Mouse (Mus musculus) heart, adult 11 months (tissue): ENCODE results near the gene Samd14.

Experiments
- DNase-seq: peaks from one replicate; pipeline ENCODE4 v3.0.0; 2022

Samd14 gene

DNA sequence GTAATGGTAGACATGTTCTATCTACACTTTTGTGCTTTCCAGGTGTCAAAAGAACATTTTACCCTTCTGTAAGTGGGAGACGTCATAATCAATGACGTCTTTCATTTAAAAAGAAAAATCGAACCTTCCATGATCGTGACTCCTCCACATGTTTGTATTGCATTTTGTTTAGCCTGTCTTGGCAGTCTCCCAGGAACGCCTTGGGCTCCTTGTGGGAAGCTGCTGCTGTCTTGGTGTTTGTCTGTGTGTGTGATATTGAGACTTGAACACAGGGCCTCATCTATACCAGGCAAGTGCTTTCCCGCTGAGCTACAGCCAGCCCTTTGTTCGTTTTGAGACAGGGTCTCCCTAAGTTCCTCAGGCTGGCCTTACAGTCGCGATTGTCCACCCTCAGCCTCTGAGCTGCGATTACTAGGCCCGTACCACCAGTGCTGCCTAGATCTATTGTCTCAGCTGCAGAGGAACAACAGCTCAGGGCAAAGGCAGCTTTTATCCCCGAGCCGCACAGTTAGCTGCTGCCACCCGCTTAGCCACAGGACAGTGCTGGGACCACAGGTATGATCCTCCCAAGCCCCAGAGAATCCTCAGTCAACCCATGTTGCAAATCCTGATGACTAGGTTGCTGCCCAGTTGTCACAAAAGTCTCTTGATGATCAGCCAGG lies 28.6 kb downstream of the Samd14 start:
- DNase-seq: no peak

DNA sequence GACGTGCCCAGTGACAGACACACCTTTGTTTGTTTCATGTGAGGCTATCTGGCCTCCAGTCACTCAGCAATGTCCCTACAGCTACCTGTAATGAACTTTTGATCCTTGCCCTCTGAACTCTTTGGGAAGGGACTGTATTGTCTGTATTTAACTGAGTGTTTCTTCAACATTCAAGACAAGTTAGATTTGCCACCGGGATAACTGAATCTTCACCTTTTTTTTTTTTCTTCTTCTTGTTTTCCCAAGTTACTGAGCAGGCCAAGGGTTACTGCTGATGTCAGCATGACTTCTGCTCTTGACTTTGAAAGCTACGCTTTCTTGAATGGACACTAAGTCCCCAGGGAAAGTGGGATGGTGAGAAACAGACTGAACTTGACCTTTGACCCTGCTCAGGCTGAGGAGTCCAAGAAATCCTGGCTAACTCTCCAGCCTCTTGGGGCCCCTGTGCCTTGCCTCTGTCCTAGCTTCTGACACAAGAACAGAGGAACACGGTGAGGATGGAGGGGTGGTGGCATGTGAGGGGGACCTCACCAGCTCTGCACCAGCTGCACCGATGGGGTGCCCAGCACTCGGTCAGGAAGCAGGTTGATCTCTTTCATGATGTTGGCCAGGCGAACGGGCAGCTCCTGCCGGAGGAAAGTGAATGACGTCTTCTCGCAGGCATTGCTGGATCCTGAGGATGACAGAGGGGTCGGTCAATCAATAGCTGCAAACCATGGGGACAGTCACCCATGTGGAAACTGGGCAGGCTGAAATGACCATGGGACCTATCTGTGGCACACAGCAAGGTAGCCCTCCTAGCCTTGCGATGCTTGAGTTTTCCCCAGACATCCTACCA lies 29.4 kb downstream of the Samd14 start:
- DNase-seq: peak; percentile 94

DNA sequence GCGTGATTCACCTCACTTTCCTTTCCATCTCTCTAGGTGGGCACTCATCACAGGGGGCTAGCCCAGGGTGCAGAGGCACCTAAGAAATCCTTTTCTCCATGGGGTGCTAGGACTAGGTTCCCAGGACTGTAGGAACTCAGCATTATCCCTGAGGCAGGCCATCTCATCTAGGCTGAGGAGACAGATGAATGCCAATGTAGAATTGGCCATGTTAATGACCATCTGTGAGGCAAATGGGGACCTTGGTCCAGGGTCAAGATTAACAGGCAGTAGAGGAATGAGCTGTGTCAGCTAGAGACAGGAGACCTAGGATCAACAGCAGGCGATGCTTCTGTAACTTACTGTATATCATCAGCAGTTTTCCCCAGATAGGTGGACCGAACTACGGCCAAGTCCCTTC lies 30.1 kb downstream of the Samd14 start:
- DNase-seq: no peak

DNA sequence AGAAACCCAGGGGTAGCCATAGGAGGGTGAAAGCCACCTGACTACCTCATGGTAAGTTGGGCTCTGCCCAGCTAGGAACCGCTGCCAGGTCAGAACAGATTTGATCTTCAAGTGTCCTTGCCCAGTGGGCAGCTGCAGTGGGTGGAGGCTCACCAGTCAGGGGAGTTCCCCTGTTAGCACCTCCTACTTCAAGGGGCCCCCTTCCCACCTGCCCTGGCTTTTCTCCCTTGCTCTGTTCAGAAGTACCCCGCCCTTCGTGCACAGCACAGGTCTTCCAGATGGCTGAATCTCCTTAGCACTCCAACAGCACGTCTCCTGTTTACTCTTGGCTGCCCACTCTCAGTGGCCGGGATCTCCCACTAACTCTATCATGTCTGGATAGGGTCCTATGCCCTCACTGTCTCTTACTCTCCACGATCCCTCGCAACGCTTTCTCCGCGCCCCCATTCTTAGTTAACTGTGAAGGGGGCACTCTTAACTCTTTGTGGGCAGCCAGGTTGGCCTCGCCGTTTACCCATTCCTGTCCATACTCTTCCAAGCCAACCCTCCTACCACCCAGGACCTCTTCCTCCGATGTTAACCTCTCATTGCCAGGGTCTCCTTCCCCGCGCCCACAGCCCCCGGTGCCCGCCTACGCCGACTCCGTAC lies 30.9 kb downstream of the Samd14 start:
- DNase-seq: peak; percentile 99

DNA sequence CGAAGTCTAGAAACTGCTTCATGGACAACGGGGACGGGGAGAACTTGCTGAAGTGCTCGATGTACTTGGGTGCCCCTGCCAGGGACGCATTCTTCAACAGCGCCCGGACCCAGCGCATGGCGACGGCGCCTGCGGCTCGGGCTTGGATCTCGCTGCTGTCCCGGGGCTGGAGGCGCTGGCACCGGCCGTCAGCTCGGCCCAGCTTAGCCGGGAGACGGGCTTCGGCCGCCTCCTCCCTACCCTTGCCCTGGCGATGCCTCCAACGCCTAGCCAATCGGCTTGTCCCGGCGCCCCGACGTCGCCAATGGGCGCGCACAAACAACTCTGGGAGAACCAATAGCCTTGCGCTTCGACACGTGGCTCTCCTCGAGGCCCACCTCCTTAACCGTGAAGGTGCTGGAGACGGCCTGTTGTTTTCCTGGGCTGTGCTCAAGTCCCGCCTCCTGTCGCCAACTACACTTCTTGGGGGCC lies 31.5 kb downstream of the Samd14 start, which contains the start of gene Pdk2:
Pdk2 (minus strand) TSS at position 216 of the 471 bp plus-strand sequence.
- peak; percentile 100 for DNase-seq

DNA sequence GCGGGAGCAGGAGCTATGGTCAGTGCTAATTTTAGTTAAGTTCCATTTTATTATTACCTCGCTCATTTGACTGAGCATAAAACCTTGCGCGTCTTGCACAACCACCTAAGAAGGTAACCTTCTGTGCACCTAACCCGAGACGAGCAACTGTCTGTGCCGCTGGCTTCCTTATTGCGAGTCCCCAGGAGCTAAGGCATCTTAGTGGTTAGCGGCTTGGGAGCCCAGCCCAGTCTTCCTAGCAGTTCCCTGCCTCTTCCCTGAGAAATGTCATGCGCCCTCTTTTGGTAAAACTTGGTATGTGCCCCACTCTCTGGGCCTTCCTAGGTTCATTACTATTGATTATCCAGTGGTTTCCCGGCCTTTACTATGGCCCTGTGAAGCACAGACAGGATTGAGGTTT lies 32.4 kb downstream of the Samd14 start:
- peak; percentile 98 for DNase-seq

DNA sequence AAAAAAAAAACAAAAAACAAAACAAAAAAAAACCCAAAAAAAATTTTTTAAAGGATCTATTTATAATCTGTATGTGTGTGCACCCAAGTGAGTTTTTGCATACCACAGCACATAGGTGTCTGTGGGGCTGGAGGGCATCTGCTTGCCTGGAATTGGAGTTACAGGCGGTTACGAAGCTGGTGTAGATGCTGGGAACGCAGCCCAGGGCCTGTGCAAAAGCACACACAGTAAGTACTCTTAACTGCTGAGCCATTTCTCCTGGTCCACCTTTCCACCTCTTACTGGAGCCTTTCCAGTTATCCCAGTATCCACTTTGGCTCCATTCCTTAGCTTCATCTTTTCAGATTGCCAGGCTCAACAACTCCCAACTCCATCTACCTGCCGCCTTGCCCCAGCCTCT lies 33.4 kb downstream of the Samd14 start:
- no peak for DNase-seq

DNA sequence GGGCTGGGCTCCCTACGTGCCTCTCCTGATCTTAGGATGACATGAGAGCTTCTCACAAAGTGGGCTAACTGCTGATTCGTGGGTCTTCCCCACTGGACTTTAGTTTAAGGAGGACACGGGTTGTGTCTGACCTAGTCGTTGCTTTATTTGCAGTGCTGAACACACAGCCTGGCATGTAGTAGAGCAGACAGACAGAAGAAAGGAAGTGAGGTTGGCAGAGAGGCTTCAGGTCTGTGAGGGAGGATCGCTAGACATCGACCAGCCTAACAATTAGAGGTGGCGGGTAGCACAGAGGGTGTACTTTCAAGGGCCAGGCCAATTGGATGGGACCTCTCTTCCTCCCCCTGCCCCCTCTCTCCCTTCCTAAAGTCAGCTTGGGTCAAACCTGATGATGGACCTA lies 33.9 kb downstream of the Samd14 start:
- no peak for DNase-seq

DNA sequence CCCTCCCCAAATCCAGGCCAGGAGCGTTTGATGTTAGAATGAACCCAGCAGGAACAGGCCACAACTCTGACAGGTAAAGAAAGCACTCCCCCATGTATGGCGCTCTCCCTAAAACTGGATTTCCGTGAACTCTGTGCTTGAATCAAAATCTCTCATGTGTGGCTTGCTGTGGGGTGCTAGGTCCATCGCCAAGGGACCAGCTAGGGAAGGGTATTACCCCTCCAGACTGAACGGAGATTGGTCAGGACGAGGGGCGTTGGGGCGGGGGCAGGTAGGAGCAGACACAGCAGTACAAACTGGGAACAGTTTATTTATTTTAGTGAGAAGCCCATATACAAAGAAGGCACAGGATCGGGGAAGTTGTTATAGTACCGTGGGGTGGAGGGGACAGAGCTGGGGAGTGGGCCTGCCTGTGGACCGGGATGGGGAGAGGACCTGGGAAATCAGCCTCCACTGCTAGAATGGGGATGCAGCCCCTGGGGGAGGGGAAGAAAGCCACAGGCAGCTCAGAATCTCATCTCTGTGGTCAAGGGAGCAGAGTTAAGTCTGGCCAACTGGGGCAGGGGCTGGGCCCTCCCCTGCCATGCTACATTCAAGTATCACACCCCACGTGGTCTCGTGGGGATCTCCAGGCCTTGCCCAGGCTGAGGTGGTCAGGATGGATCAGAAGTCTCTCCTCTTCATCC lies 34.6 kb downstream of the Samd14 start:
- DNase-seq: no peak

DNA sequence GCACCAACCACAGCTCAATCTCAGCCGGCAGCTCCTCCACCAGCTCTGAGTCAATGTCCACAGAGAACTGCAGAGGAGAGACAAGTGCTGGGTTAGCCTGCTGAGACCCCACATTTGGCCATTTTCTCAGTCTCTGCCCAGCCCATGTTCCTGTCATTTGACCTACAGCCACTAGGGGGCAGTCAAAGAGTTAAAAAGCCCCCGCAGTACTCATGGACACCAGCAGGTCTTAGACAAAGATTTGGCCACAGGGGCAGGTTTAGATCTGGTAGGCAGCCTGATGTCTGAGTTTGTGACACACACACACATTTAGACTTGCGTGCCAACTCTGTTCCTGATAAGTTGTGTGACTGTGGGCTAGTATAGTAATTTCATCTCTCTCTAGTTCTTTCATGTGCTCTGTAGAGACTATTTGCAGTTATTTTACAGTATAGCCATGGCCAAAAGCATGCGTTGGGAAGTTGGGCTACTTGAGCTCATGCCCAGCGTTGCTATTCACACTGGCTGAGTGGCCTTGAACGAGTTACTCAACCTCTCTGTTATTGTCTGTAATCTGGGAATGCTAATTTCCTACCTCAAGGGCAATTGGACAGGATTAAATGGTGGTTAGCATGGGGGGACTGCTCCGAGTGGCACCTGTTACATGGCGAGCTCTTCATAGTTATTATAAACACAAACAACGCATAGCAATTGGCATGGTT lies 37.5 kb downstream of the Samd14 start:
- peak; percentile 95 for DNase-seq

DNA sequence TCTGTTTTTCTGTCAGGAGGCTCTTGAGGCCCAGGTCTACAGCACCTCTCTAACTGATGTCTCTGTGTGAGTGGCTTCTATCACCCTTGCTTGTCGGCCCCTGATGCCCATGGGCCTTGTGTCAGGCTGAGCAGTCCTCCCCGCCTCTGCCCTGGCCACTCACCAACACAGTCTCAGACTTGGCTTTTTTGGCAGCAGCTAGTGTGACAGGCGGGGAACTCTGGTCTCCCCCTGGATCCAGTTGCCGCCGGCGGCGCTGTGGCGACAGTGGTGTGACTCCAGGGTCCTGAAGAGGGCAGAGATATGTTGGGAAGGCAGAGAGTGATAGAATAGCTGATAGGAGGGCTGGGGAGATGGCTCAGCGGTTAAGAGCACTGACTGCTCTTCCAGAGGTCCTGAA lies 43.4 kb downstream of the Samd14 start:
- DNase-seq: peak; percentile 86

DNA sequence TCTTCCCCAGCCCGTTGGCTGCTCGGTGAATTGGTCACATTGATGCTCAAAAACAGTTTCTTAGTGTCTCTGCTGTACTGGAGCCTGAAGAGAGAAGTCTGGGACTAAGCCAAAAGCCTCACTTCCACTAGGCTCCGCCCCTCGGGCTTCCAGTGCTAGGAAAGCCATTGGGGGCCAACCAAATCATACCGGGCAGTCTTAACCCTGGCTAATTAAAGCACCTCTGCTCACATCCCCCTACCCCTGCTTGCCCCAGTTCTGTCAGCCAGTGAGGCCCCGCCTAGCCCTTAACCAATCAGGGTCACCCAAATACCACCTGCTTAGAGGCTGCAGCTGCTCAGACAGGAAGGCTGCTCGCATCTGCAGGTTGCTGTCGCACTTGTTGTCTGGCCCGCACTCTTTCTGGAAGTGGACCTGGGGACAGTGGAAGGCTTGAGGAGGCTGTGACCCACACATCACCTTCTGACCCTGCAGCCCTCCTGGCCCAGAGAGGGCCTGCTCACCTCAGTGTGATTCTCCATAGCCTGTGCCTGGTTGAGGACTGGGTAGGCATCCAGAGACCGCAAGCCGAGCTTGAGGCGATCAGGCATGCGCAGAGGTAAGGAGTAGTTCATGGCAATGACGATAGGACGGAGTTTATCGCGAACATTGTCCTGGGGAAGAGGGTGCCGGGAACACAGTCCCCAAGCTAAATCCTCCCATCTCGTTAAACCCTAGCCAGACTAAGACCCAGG lies 47.3 kb downstream of the Samd14 start:
- DNase-seq: peak; percentile 74

DNA sequence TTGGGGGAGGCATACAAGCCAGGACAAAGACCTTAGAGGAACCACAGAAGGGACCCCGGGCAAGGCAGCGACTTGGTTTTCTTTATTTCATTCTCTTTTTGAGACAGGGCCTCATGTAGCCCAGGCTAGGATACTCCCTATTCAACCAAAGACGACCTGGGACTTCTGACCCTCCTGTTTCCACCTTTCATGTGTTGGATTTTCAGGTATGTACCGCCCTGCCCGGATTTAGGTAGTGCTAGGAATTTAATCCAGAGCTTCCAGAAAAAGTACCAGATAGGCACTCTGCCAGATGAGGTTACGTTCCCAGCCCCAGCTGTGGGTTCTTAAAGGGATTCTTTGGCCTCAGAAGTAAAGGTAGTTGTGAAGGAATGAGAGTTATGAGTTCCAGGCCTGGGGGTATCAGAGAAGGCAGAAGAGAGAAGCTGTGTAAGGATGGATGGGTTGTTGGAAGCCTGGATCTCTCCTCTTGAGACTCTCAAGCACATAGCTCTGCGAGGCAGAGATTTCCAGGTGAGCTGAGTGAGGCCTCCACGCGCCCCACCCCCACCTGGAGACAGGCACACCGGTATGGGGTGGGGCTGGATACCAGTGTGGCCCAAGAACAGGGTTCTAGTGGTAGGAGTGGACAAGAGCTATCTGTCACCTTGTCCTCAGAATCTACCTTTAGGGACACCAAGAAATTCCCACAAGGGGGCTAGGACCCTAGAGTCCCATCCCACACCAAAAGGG lies 59.7 kb downstream of the Samd14 start:
- DNase-seq: peak; percentile 83

DNA sequence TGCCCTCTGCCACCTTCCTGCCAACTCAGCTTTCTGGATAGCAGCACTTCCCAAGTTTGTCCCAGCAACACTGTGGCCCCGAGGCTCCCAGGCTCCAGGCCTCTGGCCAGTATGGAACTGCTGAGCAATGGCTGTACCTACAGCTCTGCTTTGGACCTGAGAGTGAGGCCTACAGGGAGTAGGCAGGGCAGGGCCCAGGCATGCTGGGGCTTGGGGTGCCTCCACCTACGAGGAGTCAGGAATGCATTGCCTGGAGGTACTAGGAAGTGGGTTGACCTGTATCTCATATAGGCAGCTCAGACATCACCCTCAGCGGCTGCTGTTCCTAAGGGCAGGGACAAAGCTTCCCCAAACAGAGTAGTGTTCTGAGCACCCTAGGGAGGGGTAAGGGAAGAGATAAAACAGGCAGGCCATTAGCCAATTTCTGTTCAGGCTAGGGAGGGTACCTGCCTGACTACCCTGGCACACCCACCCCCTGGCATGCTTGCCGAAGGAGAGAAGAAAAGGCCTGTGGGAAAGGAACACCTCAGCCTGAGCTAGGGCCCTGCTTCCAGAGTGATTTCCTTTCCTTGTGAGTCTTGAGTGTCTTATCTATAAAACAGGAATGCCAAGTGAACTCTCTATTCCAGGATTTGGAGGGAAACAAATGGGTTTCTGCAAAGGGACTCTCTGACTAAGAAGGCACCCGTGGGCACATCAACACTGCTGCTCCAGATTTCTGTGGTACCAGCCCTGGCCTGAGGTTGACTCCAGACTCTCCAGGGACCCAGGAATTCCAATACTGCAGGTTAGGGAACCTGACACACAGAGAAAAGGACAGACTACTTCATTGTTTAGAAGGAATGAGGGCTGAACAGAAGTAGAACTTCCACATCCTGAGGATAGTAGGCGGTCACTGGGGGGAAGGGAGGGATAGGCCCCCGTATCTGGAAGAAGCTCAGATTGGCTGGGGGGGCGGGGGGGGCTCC lies 60.7 kb downstream of the Samd14 start:
- DNase-seq: peak; percentile 92

DNA sequence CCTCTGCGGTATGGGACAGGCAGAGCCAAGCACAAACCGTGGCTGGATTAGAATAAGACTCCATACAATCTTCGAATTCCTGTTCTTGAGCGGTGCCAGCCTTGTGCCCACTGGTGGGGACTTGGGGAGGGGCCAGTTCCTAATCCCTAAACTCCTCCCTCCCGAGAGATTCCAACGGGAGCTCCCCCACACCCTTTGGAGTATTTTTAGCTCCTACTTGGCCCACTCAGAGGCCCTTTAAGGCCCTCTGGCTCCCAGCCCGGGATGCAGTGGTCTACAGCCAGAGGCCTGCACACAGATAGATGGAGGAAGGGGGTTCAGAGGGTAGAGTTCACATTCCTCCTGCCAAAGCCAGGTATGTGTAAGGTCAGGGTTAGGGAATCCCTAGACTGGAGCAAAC lies 61.6 kb downstream of the Samd14 start:
- peak; percentile 95 for DNase-seq

DNA sequence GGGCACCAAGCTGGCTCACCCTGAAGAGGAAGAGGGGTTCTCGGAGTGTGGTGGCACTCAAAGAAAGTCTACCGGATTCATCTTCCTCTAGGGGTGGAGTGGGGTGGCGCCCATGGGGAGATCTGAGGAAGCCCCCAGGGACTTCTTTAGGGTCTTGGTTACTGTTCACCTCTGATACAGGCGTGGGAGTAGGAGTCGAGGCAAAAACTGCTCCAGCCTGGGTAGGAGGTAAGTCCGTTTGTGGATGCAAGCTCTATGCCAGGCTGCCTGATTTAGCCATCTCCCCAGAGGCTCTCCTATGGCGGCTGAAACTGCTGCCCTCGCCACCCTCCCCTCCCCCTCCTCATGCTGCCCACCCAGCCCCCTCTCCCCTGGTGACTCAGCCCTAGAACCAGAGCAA lies 62.5 kb downstream of the Samd14 start:
- DNase-seq: peak; percentile 87

DNA sequence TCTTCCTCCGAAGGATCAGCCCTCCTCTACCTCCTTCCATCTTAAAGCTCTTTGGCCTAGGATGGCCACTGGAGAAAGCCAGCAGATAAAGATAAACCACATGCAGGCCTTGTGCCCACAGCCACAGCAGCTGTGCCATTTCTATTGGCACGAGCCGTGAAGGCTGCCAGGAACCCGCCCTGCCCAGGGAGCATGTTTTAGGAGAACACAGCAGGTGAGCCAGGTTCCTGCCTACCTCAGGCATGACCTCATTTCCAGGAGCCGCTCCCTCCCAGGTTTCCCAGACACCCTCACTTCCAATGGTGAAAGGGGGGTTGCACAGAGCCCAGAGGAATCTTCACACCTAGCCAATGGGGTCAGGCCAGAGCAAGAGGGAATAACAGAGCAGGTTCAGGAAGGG lies 63.1 kb downstream of the Samd14 start:
- peak; percentile 93 for DNase-seq

DNA sequence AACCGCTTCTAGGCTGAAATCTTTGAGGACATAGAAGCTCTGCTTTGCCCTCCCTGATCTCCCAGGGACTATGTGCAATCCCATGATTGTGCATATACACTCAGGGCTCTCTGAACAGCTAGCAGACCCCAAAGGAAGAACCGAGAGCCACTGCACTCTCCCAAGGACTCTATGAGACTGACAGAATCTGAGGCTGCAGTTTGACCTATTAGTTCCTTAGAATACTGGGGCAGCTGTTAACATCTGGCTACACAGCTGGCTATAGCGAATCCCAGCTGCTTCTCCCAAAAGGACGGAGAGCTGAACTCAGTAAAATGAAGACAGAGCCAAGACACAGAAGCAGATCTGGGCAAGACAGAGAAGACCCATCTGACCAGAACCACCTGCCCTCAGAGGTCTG lies 64.2 kb downstream of the Samd14 start:
- peak; percentile 92 for DNase-seq

DNA sequence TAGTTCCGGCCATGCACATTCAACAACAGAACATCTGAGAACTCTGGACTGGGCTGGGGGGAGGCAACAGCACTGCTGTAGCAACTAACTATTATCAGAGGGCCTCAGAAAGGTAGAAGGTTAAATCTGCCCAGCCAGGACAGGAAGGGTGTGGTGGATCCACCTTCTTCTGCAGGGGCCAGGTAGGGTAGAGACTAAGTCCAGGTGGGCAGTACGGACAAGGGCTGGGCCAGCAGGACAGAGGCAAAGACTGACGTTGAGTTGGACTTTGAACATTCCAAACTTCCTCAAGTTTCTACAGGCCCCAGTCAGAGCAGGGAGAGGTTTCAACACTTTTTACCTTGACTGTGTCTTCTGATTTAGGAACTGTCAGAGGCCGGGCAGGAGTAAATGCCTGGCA lies 65.0 kb downstream of the Samd14 start:
- DNase-seq: peak; percentile 76
